Mouse (Mus musculus) R1 (cell line): ENCODE results near the gene Pof1b.

ENCODE experiments used
- DNase-seq: peaks from one replicate; pipeline ENCODE4 v3.0.0-alpha.2; 2018; ENCODE audit warnings: low read depth, low spot score

The Pof1b gene

DNA sequence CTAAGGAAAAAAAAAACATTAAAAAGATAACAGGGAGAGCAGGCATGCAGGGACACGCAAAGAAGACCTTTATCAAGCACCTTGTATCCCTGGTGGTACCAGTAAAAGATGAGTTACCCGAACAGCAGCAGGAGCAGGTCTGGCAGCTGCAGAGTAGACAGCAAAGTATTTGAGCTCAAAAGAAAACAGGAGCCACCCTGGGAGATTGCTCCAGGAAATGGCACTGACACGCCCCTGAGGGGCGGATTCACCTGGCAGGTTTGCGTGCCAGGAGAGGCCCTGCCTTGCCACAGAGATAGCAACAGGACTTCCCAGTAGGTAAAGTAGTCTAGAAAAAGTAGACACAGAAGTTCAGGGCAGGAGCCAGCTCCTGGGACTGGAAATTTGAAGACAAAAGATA lies at the start of gene Pof1b:
Gene Pof1b (minus strand): TSS at position 144 of the 400 bp plus-strand sequence.
- no peak for DNase-seq

DNA sequence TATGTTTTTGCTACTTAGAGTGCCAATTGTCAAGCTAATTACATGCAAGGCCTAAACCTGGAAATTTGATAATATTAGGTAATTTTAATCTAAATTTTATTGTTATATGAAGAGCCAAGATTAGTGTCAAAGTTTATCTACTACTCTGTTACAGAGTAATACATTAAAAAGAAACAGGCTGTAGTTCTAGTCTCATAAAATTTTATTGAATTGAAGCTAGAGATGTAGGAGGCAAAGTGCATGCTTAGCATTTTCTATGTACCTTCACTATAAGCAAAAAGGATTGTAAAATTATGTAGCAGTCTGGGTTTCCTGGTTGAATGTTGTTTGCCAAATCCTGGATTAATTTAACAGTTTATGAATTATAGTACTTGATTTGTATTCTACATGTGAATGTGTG lies 18.1 kb upstream of the Pof1b start:
- no peak for DNase-seq

DNA sequence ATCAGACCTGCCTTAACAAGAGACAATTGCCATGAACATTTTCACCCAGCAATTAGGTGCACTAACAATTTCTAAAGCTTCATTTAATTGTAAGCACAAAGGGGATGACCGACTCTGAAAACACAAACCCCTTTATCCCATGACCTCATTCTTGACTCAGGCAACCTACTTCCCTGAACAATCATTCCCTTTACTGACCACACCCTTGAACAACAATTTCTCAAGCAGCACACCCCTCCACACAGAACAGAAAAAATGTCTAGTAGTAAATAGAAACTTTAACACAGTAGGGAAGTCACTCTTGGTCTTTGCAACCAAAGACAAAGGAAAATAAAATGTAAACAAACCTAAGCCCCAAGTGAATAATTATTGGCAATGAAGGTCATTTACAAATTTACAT lies 4.1 kb downstream of the Pof1b start:
- DNase-seq: no peak

DNA sequence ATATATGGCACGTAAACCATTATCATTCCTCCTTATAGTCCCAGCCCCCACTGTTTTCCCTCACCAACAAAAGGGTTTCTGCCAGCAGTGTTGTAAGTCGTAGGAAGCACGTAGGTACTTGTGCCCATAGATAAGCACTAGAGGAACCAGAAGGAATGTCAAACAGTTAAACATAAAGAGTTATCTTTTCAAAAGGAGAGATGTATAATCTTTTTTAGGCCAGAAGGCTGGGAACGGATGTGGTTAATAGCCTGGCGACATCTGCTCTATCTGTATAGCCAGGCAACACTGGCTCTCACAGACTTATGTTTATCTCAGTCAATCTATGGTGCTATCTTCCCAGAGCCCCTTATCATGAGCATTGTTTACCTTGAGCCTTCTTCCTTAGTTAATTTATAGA lies 17.8 kb downstream of the Pof1b start:
- no peak for DNase-seq

DNA sequence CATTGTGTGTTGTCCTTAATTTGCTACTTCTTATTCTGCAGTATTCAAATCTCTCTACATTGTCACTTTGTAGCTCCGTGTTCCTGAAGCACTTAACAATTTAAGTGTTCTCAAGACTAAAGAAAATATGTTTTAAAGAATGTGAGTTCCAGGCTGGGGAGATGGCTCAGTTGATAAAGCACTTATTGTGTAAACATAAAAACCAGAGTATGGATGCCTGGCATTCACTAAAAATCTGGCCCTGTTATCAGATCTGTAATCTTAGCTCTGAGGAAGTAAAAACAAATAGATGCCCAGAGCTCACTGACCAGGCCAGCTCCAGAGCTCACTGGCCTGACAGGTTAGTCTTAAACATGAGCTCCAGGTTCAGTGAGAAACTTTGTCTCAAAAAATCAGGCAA lies 22.9 kb downstream of the Pof1b start:
- DNase-seq: no peak

DNA sequence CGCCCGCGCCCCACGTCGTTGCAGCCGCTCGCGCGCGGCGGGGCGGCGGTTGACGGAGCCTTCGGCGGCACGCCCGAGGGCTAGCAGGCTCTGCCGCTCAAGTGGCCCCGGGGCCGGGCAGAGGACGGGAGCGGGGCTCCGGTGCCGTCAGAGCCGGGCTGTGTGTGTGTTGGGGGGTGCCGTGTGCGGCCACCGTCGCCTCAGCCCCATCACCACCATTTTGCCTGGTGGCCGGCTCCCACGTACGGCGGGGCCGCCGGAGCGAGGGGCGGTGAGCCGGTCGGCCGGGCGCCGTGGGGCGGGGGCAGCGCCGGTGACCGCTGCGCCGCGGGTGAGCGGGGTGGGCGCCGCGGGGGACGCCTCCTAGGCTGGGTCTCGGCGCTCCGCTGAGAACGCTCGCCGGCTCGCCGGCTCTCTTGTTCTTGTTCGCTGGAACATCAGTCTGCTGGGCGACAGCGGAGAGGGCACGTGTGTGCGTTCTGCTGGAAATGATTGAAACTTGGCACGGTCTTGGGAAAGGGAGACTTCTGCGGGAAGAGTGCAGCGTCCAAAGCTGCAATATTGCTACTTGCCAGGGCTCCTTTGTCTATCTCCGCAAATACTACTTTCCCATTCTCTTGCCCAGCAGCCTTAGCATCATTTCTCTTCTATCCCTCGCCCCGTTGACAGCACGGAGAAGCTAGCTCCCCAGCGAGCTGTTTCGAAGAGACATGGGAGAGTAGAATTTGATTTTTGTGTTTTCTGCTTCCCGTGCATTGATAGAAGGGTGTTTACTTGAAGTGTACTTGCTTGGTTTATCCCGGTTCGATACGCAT lies 96.9 kb downstream of the Pof1b start:
- DNase-seq: peak; percentile 4

DNA sequence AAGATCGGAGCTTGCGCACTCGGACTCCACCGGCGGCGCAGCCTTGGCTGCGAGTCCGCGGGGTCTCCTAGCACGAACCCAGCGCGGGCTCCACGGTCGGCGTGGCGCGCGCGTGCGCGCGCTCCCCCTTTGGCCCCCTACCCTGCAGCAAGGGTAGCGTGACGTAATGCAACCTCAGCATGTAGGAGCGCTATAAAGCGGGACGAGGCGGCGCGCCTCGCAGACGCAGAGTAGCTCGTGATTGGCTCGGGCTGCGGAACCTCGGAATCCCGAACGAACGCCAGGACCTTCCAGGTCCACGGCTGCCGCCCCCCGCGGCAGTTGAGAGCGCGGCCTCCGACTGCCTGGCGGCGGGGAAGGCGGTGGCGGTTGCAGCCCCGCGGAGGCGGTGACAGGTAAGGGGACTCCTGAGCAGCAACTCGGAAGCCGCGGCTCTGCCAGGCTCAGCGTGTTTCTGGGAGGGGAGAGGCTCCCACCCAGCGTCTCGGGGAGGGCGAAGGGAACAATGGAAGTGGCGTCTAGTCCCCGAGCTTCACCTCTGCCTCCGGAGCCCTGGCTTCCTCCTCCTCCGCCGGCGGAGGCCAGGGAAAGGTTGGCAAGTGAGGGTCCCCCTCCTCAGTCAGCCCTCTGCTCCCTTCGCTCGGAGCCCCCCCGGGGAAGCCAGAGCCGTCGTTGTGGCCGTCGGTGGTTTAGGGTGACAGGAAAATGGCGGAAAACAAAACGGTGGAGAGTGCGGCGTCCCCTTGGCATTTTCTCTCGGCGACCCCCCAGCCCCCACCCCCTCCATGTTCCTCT lies 97.7 kb downstream of the Pof1b start, which contains the start of gene Zfp711:
Gene Zfp711 (plus strand): TSS at position 16 of the 795 bp plus-strand sequence.
- DNase-seq: peak; percentile 54
